Mouse (Mus musculus) small intestine, adult 2 months (tissue): ENCODE results near the gene Plekhm3.

Experiments used
- CTCF ChIP-seq: fragments of 200-500 bp; IDR thresholded peaks from 2 replicates; pipeline ENCODE4 v1.5.1; 2012; ENCODE audit warnings: low read depth, mild to moderate bottlenecking, control low read depth, inconsistent platforms, low read length, moderate library complexity, mixed read lengths; ENCODE audit not compliant: insufficient replicate concordance, insufficient read length; ENCODE audit errors: extremely low read depth
- POLR2A ChIP-seq: fragments of 200-500 bp; IDR thresholded peaks from 2 replicates; pipeline ENCODE4 v1.6.1; 2012; ENCODE audit warnings: low read depth, mild to moderate bottlenecking, control low read depth, inconsistent platforms, low read length, moderate library complexity

- TF ChIP-seq POLR2A, result no peak
- no peak for TF ChIP-seq CTCF
These were observed 11.9 kb downstream of the Plekhm3 start for GRCm38 (mm10) chr1:64944746-64945145.
